Mouse (Mus musculus) spleen, adult 18-20 months (tissue): ENCODE measurements at regions not wholly inside any gene's neighbourhood (a gene's known extent, or its start where the extent isn't known, plus 50 kb on each side); places are given as distances from the start of the nearest gene placed in this dataset.

Experiments used
- DNase-seq, 2 experiments: peaks; one replicate each; pipeline ENCODE4 v3.0.0; 2022; ENCODE audit warnings: mixed read lengths in 2 of 2

DNA sequence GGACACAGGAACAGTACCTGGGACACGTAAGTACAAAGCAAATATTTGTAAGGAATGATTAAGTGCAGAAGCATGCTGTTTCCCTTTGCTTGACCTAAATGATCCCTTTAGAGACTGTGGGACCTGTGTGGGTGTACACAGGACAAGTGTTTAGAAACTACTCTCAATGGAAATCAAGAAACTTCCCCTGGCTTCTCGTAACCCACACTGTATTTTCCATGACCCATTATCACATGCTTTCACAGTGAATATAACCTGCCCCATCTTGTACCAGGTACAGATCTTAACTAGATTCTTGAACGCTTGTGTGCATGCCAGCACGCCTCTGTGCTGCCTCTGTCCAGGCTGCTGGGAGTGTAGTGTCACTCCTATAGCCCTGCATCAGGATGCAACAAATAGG, 177.8 kb upstream of the Ahr start:
- no peak for DNase-seq

DNA sequence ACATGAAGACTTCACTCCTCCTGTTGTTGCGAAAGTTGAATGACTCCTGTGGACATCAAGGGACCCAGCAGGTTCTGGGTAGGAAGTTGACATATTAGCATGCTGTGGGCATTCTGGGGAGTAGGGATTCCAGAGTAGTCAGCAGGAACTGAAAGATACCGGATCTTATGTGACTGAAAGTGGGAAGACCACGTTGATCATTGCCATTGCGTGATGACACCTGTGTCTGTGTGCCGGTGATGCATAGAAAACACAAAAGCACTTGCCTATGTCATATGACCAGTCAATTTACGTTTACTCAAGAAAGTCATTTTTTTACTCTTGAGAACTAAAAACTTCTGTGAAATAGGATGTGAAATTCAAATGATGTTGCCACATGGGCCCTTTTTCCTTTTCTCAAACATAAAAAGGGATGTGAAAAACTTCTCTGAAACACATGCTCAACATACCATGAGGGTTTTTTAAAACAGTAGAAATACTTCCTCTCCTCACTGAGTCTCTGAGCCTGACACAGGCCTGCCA, 176.8 kb upstream of the Ahr start:
- peak; percentile 33 for DNase-seq

DNA sequence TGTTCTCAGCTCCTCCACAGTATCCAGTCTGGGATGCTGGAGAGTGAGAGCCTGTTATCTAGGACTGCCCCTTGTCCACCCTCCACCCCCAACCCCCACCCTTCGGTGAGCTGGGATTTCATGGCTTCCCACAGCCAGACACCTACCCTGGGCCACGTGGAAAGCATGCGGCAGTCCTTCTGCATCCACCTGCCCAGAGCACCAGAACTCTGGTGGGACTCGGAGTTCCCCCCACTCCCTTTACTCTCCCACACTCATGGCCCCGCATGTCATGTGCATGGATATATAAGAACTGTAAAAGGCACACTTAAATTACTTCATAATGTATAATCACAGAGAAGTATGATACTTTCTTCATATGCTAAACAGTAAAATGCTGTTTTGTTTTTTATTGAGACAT, 175.5 kb upstream of the Ahr start:
- no peak for DNase-seq

DNA sequence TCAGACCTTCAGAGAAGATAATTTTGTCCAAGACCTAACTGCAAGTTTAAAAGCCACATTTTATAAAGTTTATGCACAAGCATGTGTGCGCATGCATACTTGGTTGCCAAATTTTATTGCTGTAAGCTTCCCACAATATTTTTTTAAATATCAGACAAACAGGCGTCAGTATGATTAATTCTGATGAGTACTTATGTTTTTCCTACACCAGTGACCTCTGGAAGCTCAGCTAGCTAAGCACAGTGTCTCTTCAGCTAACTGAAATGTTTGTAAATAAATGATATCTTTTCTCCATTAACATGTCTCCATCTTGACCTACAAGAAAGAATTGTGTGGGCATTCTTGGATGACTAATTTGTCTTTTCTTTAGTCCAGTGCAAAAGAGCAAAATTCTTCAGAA, 168.6 kb upstream of the Ahr start:
- no peak for DNase-seq

DNA sequence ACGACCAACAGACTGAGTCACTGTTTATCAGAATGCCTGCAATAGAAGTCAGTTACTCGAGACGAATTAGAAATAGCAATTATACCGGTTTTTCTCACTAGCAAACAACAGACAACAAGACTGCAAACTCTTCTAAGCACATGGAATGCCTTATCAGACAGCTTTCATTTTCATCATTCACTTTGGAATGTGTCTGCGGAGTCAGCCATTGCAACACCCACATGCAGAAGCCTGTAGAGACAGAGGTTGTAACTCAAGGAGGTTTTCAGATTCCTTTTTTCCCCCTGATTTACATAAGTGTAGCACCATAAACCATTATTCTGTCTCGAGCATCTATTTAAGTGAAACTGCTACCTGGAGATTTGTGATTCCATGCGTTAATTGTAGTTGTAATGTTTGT, 167.8 kb upstream of the Ahr start:
- no peak for DNase-seq

DNA sequence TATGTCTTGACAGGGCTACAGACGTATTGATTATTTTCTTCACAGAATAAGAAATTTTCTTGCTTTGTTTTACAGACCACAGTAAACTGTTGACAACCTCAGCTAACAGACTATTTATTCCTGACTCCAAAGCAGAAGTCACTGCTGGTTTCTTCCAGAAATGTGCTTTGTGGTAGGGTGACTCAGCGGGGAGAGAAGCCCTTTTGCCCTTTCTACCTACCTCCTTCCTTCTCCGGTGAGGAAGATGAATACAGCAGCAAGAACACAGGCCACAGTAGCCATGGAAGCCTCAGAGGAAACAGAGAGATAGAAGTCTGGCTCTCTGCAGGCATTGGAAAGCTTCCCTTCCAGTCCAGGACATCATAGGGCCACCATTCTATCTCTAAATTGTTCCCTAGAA, 159.4 kb upstream of the Ahr start:
- DNase-seq: no peak

DNA sequence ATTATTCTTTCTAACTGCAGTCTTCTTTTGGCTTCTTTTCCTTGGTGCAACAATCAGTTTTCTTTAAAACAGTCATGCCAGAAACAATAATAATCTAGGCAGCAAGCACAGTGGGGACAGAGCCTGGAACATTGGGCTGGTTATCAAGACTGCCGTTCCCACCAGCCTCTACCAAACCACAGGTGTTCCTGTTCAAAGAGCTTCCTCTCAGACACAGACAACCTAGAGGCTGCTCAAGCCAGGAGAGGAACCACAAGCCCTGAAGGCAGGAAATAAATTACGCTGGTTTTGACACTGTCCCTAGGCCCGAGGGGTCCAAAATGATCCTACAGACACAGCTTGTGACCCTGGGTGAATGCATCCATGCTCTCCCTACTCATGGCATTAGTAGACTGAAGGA, 156.1 kb upstream of the Ahr start:
- DNase-seq: no peak

DNA sequence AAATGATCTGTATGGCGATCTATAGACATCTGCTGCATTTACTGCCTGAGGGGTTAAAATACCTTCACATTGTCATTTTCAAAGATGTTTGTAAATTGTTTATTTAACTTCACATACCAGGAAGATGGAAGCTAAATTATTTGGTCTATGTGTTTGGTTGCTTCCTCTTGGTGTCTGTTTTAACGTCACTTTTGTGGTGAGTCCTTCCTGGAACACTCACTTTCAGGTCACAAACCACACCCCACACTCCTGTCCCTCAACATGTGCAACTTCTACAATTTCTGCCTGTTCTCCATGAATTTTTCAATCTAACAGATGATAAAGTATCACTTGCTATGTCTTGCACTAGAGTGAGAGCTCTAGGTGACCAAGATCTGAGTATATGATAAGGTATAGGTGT, 151.4 kb upstream of the Ahr start:
- DNase-seq: no peak

DNA sequence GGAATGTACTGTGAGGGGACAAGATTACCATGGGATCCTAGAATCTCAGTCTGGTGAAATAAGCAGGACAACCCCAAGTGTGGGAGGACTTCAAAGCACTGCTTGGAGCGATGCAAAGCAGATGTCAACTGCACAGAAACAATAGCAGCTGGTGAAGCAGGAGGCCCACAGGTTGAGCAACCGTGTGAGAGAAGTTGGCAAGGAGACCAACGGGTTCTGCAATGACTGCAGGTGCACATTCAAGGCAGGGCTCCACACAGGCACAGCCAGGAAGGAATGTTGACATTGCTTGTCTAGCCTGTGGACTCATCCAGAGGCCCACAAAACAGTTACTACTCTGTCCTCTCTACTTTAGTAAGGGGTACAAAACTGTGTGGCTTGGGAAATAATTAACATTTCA, 150.4 kb upstream of the Ahr start:
- no peak for DNase-seq

DNA sequence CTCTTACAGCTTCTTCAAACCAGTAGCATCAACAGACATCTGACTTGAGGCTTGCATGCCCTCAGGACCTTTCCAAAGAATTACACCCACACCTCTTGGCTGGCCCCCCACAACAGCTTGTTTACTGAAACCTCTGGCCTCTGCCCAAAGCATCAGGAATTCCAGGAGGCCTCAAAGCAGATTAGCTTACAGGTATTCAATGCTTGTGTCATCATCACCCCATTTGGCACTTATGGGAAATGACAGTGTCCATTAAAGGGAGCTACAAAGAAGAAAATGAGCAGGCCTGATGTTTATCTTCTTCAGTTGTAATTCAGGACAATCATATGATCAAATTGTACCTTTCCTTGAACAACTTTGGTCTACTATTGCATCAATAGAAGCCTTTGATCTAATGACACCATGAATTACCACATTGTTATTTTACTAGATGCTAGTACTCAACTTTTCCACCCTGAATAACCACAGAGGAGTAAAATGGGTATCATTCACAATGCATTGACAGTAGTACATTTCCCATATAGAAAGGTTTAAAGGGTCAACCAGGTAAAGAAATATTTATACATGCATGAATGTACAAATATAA, 147.1 kb upstream of the Ahr start:
- no peak for DNase-seq

DNA sequence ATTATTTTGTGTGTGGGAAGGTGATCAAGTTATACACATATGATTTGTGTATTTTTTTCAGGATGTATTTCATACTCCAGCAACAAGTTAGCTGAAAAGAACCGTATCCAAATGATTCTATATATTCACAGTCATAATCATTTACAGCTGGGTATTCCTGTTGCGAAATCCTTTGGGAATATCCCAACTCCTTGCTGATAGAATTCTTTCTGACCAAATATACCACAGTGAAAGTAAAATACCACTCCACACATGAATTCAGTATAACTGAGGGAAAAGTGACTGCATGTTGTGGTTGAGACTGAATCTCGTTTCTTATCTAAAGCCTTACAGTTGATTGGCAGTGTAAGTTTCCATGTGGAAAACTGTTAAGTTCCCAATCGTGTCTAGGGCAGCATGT, 145.1 kb upstream of the Ahr start:
- no peak for DNase-seq

DNA sequence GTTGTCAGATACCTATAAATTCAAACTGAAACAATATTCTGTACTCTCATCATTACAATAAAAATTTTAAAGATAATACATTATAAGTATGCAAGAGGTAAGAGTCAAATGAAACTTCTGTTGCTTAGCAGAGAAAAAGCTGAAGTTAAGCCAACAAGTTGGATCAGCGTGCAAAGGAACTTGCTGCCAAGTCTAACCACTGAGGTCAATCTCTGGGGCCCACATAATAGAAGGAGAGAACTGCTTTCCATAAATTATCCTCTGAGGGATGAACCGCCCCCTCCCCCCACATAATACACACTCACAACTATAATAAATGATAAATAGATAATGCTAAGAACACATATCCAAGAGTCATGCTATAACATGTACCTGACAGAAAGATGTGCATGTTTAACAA, 144.2 kb upstream of the Ahr start:
- no peak for DNase-seq

DNA sequence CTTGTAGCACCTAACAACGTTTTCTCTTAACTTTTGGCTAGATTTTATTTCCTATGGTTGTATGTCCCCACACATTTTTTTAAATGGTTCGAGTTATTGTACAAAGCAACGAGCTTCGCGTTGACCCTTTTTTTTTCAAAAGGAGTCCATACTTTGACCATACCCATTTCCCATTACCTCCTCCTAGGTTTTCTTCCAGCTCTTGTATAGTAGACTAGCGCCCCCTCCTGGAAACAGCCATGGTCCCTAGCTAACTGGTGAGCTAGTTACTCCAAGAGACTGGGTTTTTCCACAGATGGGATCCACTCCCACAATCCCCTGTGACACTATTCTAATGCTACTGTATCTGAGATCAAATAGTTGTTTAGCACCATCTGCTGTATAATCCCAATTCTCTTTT, 139.6 kb upstream of the Ahr start:
- peak; percentile 13 to 64 for DNase-seq

DNA sequence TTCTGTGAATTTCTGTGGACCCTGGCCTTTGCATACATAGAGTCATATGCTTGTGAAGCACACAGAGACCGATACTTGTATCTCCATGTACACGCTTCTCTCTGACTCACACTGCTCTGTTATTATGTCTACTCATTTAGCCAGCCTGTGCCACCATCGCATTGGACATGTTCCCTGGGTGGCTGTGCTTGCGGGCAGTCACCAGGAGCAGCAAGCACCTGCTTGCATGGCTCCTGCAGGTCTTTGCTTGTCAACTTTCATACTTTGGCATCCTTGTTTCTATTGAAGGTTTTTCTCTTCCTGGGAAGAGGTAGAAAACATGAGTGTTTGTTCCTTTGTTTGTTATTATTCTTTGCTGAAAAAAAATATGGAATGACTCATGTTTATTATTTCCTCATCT, 136.1 kb upstream of the Ahr start:
- no peak for DNase-seq

DNA sequence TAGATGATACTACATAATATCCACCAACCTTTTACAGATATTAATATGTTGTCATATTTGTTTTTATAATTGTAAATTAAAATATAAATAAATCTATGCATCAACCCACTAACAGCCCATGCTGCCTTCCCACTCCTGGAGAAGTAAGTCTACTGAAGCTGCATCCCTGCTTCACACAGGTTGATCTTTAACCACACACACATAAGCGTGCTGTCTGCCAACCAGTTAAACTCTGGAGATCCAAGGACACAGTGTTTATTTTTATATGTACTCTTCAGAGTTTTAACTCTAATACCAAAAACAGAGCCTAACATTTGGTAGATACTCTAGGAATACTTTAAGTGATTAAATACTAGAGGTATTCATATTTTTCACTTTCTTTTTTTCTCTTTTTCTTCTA, 133.9 kb upstream of the Ahr start:
- DNase-seq: no peak

DNA sequence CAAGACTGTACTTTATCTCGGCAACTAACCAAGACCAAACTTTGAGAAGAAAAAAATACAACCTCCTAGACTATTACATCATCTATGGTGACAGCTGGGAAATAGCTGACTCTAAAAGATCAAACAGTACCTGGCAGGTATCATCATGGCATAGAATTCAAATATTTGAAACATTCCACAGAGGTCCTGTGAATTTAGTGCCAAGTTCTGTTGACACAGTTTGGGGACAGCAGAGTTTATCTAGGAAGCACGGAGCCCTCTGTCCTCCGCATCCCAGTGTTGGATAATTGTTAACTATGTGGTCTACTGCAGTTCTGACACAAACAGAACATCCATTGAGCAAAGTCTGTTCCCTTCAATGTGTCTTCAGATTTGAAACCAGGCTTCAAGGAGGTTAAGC, 132.9 kb upstream of the Ahr start:
- DNase-seq: no peak

DNA sequence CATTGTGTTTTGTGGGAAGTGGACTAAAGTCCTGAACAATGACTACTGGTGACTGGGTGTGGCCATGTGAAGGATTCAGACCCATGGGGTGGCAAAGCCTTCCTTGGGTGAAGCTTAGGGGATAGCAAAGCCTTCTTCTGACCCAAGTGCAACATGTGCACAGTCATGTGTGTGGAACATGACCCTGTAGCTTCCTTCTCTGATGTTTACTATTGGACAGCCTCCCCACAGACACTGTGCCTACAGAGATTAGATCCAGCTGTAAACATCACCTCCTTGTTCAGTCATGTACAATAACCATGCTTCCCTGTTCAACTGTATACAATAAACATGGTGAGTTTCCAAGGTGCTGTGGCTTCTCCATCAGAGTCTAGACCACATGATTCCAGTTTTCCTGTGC, 132.4 kb upstream of the Ahr start:
- DNase-seq: no peak

DNA sequence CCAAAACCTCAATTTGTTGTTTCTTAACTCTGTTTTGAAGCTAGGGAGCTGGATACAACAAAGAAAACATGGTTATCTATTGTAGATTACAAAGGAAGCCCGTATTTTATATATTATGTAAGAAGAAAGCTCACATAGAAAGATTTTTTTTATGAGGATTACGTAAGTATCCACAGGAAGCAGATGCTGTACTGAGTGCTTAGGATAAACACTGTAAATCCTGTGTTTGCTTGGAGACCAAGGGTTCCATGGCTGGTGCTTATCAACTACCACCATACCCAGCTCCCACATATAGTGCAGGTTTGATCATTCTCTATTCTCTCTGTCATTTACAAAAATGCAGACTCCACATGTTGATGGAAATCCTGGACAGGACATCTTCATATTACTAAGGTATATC, 131.2 kb upstream of the Ahr start:
- no peak for DNase-seq

DNA sequence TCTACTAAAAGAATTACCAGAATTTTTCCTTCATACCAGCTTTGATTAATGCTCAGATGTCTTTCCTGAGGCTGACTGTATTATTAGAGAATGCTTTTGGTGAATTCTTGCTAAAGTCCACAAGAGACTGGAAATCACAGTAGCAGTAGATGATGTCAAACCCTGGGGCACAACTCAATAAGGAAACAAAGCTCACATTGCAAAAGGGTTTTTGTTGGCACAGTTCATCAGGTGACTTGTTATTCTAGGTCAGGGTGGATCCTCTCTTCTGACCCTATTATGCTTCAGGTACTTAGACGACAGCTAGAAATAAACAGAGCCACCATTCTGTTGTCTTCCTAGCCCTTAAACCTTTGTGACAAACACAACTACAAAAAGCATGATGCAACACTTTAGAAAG, 128.2 kb upstream of the Ahr start:
- no peak for DNase-seq

DNA sequence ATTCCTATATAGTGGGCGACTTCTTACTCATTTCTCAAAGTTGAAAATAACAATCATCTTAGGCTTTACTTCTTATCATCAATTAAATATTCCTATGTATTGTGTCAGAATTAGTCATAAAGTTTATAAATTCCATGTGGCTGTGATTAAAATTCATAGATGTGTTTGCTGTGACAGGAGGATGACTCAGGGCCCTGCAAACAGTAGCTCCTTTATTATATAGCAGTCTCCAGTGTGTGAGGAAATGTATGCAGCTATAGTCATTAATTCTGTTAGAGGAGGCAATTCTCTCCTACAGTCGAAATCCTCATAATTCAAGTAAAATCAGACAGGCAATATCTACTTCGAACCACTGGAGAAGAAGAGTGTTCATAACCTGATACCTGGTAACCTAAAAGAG, 121.7 kb upstream of the Ahr start:
- DNase-seq: no peak

DNA sequence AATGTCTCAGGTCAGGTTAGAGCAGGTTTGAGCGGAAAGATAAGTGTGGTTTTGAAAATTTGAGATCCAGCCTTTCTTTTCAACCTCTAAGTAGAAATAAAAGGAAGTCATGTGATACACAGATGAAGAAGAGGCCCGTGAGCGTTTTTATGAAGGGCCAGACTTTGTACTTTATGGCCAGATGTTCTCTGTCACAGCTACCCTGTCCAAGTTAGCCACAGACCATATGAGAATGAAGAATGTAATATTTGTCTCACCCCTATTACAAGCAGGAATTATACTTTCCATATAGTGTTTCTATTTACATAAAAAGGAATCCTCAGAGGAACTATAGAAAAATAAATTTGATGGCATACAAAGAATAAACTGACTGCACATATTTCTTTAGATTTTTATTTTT, 114.9 kb upstream of the Ahr start:
- DNase-seq: no peak

DNA sequence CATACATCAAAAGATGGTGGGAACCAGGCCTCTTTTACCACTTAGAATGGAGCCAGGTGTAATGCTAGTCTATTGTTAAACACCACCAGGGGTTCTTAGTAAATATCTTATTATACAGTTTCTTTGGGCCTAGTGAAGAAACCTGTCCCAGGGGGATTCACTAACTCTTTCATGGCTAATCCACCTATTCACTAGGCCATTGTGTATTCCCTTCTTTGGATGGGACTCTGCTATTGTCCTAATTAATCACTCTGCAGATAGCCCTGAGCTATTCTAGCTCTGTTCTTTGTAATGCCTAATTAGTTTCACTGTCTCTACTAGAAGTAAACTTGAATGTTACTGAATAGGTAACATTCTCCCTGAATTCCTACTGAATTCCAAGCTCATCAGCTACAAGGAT, 107.6 kb upstream of the Ahr start:
- no peak for DNase-seq

DNA sequence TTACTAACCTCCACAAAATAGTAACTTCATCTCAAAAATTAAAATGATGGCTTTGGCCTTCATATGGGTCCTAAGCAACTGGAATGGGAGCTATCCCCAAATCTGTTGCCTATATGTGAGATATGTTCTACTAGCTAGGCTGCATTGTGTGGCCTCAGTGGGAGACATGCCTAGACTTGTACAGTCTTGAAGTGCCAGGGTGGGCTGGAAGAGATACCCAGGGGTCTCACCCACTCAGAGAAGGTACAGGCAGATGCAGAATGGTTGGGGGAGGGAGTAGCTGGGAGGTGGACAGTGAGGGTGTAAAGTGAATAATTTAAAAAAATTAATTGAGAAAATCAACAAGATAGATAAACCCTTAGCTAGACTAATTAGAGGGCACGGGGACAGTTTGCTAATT, 106.9 kb upstream of the Ahr start:
- DNase-seq: no peak

DNA sequence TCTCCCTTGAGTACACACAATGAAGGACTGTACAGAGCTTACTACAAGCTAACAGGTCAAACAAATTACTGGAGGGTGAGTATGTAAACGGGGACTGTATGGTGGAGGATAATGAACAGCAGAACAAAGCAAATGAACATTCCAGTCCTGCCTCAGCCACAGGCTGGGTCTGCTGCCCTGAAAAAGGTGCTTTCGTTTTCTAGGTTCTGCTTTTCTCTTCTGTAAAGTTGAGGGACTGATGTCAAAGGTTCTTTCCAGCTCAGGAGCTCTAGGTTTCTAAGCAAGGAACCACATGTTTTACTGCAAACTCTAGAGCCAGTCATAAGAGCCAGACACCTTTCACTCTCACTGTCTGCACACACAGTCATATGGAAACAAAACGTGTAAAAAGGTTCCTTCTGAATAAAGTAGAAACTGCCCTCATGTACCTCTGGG, 106.1 kb upstream of the Ahr start:
- DNase-seq: peak in 1 of 2 experiments; percentile 3

DNA sequence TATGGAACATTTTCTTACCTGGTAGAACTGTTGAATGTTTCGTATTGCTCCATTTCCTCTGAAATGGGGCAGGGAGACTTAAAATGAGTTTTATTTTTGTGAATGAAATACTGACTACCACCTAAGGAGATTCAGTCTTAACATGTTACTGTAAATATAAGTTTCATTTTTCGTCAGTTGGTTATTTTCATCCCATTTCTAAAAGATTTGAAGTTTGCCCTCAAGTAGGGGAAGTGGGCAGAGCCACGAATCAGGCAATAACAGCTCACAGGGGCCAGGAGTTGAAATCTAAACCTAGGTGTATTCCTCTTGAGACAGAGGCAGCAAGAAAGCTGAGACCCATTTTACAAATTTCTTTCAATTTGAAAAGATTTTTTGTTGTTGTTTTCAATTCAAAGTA, 88.6 kb upstream of the Ahr start:
- no peak for DNase-seq

DNA sequence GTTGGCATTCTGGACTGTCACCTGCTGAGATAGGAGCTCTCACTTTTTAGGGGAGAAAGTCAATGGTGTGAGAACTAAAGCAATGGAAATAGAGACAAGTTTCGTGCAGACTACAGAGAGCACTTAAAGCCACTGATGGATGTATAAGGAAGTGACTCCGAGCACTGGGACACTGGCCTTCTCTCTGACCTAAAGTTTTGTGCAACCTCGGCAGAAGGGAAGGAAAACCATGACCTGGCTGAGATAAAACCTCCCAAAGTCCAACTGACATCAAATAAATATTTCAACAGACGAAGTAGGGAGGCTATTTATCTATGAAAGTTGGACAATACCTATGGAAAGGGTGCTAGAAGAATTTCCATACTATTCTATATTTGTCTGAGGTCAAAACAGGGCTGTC, 80.0 kb upstream of the Ahr start:
- DNase-seq: no peak
